Mouse (Mus musculus): ENCODE results near the gene Gcgr. TPM values are rescaled to one million over a fixed set of nuclear protein-coding genes. Genes with fewer than 3 reads are reported as not detected.

Gcgr gene
- total RNA-seq (2022): under 1 TPM in 1 of 4 experiments, not detected in 3; 0.17 TPM

- no peak for DNase-seq (ENCODE audit: low spot score in 2 of 2)
These were observed at the start of gene Gcgr for GRCm38 (mm10) chr11:120530085-120530964. Gene Gcgr (plus strand): TSS chr11:120530699.

GRCm38 (mm10) chr11:120483448-120483934 is 47.0 kb upstream of the Gcgr start:
- DNase-seq (ENCODE audit: low spot score in 2 of 2): no peak

- peak; percentile 83 to 85 for DNase-seq (ENCODE audit: low spot score in 2 of 2)
These were observed 46.1 kb upstream of the Gcgr start, which contains the start of gene Mrpl12 for GRCm38 (mm10) chr11:120484265-120484981. Gene Mrpl12 (plus strand): TSS chr11:120484613.

GRCm38 (mm10) chr11:120485251-120485650 is 45.2 kb upstream of the Gcgr start:
- DNase-seq (ENCODE audit: low spot score in 2 of 2): no peak

- DNase-seq (ENCODE audit: low spot score in 2 of 2): no peak
These were observed 42.0 kb upstream of the Gcgr start for GRCm38 (mm10) chr11:120488516-120488915.

GRCm38 (mm10) chr11:120489054-120489761 is 41.3 kb upstream of the Gcgr start:
- DNase-seq (ENCODE audit: low spot score in 2 of 2): peak in 1 of 2 experiments; percentile 33

- no peak for DNase-seq (ENCODE audit: low spot score in 2 of 2)
These were observed 40.0 kb upstream of the Gcgr start for GRCm38 (mm10) chr11:120490291-120491046.

- DNase-seq (ENCODE audit: low spot score in 2 of 2): peak; percentile 68 to 87
These were observed 39.0 kb upstream of the Gcgr start, which contains the start of gene Slc25a10 for GRCm38 (mm10) chr11:120491317-120492023. Gene Slc25a10 (plus strand): TSS chr11:120491840.

- DNase-seq (ENCODE audit: low spot score in 2 of 2): no peak
These were observed 38.2 kb upstream of the Gcgr start for GRCm38 (mm10) chr11:120492024-120492877.

GRCm38 (mm10) chr11:120492878-120493203 is 37.7 kb upstream of the Gcgr start:
- DNase-seq (ENCODE audit: low spot score in 2 of 2): no peak

GRCm38 (mm10) chr11:120493351-120493750 is 37.1 kb upstream of the Gcgr start:
- DNase-seq (ENCODE audit: low spot score in 2 of 2): no peak

GRCm38 (mm10) chr11:120493911-120494310 is 36.6 kb upstream of the Gcgr start:
- DNase-seq (ENCODE audit: low spot score in 2 of 2): no peak

GRCm38 (mm10) chr11:120497436-120497835 is 33.1 kb upstream of the Gcgr start:
- no peak for DNase-seq (ENCODE audit: low spot score in 2 of 2)

GRCm38 (mm10) chr11:120498226-120498625 is 32.3 kb upstream of the Gcgr start:
- no peak for DNase-seq (ENCODE audit: low spot score in 2 of 2)

GRCm38 (mm10) chr11:120498891-120499290 is 31.6 kb upstream of the Gcgr start:
- no peak for DNase-seq (ENCODE audit: low spot score in 2 of 2)

- no peak for DNase-seq (ENCODE audit: low spot score in 2 of 2)
These were observed 30.6 kb upstream of the Gcgr start for GRCm38 (mm10) chr11:120499894-120500293.

GRCm38 (mm10) chr11:120500357-120500756 is 30.1 kb upstream of the Gcgr start:
- no peak for DNase-seq (ENCODE audit: low spot score in 2 of 2)

- DNase-seq (ENCODE audit: low spot score in 2 of 2): no peak
These were observed 29.5 kb upstream of the Gcgr start for GRCm38 (mm10) chr11:120501018-120501417.

- no peak for DNase-seq (ENCODE audit: low spot score in 2 of 2)
These were observed 28.8 kb upstream of the Gcgr start for GRCm38 (mm10) chr11:120501701-120502100.

Measured in left cerebral cortex, adult 8-10 months (tissue).